Mouse (Mus musculus): Measurements from ENCODE around the gene Hmgn1.

DNA sequence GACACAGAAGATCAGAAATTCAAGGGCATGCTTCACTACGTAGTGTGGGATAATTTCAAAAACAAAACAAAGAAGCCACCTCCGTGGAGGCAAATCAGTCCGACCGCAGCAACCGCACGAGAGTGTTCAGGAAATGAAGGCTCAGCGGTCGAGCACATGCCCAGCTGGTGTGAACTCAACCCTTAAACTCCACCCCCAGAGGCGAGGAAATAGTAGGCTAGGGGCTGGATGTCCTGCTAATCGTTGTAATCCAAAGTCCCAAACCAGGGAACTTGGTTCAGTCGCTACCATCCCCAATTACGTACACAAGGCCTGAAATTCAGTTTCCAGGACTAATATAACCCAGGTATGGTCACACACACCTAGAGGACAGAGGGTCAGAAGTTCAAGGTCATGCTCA, 40.5 kb downstream of the Hmgn1 start:
- no peak for TF ChIP-seq GATA1 (IDR thresholded peaks at IDR 0.05; ENCODE audit: borderline replicate concordance, low read length)
- no peak for TF ChIP-seq FLI1 (IDR thresholded peaks at IDR 0.05; ENCODE audit: low read length)
